Mouse (Mus musculus) liver, embryonic 14.5 days (tissue): ENCODE results near the gene Pnpla1.

Source experiments
- CTCF ChIP-seq: IDR thresholded peaks from 2 replicates; pipeline ENCODE4 v1.5.1; 2016; ENCODE audit warnings: antibody characterized with exemption, low read depth, control low read depth
- EP300 ChIP-seq: IDR thresholded peaks from 2 replicates; pipeline ENCODE4 v1.6.1; 2016; ENCODE audit warnings: antibody characterized with exemption, low read depth

GRCm38 (mm10) chr17:28827665-28828231 is 30.5 kb upstream of the Pnpla1 start:
- TF ChIP-seq CTCF (0 out of 2 replicates have a peak, but pooled peaks have one; percentile 28), EP300 (no peak)
